Mouse (Mus musculus) layer of hippocampus, postnatal 10 days (tissue): ENCODE data around the gene Meis1. TPM values are rescaled to one million over a fixed set of nuclear protein-coding genes. Genes with fewer than 3 reads are reported as not detected.

Experiments used
- DNase-seq, 2 experiments: peaks; one replicate each; pipeline ENCODE4 v3.0.0; 2021; ENCODE audit warnings: low spot score in 2 of 2
- total RNA-seq, 2 experiments: library from RNA; stranded (reverse); gene quantifications; 2 replicates each; pipeline ENCODE4 v1.2.3; 2021

Meis1 gene
- total RNA-seq, 2 experiments from 2014 or later: 1.8 to 2.2 TPM

GRCm38 (mm10) chr11:18953892-18954291 lies 64.9 kb downstream of the Meis1 start:
- DNase-seq: no peak

- DNase-seq: no peak
Observed at GRCm38 (mm10) chr11:18948600-18949295, 70.0 kb downstream of the Meis1 start.

- no peak for DNase-seq
Observed at GRCm38 (mm10) chr11:18947434-18947833, 71.4 kb downstream of the Meis1 start.

DNA sequence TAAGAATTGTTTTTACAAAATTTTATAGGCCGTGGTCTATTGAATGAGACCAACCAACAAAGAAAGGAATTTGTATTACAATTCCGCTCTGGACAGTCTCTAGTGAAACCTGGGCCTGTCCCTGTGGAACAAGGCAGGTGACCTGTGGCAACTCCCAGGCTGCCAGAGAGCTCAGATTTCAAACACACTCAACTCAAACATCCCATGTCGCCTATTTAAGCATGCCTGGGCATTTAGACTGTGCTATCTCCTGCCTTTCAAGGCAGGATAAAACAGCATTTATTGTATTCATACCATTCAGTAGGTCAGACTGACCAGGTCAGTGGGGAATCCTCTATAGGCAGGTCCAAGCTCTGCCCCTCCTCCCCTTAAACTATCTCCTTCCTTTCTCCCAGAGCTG lies 73.0 kb downstream of the Meis1 start:
- no peak for DNase-seq

DNA sequence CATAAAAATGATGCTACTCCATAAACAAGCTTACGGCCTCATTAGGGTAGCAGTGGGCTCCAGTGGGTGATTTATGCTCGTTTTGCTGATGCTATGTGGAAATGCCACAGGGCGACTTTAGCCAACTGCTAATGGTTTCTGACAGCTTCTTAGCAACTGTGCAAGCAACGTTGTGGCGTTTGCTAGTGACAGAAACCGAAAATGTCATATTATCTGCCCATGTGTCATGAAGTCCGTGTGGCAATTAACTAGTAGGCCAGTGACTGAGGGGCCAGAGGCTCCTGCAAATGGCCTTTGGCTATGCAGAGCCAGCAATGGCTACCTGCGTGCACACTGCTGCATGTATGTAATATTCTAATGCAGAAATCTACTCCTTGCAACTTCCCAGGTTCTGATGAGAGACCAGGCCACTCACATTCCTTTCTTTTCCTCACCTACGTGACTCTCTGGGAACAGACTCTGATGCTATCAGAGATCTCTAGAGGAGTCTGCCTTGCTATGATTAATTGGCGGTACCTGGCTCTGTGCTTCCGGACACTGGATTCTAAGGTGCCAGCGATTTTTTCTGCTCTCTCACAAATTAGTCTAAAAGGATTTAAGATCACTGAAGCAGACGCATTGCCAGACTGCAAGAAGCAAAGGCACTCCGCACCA lies 73.7 kb downstream of the Meis1 start:
- no peak for DNase-seq

GRCm38 (mm10) chr11:18944209-18944608 lies 74.6 kb downstream of the Meis1 start:
- no peak for DNase-seq

- DNase-seq: no peak
Observed at GRCm38 (mm10) chr11:18942990-18943389, 75.8 kb downstream of the Meis1 start.

DNA sequence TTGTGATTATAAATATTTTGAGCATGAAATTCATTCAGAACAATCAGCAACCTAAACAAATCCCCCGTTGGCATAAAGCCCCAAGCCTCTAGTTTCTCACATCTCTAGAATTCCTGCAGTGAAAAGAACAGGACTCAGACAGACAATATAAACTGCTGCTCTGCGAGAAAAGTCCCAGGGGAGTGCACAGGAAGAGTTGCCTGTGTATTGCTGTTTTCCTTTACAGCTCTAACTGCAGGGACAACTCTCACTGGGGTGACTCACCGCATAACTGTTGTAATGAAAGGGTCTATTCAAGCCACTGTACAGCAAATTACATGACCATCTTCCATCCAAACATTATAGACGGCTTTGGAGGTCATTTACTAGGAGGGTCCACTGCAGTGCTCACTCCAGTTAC lies 77.9 kb downstream of the Meis1 start:
- no peak for DNase-seq

GRCm38 (mm10) chr11:18934921-18935320 lies 83.9 kb downstream of the Meis1 start:
- DNase-seq: no peak

DNA sequence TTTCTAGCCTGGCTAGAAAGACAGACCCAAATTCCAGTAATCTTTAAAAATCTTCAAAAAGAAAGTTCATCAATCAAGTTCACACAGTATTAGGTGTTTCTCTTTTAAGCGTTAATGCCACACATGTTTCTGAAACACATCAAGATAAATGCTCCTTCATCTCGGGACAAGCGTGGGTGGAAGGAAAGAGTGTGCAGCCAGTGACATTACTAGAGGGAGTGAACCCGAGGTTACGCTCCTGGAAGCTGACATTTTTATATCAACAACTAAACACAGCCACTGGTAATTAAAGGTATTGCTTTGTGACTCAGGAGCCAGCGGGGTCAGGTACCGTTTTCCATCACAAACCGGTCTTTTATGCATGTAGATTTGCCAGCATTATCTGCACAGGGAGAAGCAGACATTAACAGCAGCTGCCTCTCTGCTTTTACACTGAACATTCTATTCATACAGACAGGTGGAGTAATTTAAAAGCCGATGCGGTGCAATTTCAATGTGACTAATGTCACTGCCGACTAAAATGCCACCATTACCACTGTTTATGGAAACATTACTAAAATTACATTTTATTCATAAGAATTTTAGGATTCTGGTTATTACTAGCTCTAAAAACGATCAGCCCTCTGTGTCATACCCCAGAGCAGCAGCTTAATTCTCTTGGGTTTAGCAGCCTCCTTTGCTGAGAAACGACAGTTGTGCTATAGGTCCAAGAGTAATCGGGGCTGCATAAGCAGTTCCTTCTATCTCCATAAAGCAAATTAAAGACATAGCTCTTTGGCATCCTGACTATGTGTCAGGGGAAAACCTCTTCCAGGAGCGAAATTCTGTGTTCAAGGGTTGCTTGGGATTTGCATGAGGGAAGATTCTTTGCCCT lies 87.5 kb downstream of the Meis1 start:
- no peak for DNase-seq

DNA sequence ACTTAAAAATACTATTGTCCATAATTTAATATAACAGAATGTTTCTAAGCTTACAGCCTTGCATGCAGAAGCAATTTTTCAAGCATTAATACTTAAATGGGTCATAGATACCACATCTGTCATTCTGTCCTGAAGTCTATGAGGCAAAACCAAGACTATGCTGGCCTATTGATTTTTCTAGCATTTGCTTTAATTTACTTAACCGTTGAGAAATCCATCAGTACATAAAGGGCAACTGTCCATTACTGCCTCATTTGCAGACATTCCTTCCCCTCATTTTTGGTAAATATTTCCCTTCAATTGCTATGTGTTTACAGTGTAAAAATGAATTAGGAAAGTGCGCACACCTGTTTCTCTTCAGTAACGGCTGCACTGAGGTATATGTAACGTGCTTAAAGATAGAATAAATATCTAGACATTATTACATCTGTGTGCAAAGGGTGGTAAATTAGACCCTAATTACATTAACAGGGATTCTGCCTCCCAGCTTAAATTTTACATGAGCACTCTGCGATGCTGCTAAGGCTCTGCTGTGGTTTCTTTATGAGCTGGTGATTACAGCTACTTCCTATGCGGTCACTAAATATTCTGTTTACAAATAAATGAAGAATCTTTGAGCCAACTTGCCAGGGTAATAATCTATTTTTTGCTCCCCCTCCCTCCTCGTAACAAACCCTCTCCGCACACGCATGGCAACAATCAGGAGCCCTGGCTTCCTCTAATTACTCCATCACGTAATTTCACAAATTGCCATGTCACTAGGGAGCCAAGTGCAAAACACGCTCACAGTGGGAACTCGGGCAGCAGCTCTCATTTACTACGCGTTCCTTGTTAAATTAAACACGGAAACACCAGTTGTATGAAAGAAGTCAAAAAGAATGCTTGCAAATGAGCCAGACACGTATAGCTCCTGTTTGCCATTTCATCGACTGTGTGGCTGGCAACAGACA lies 88.7 kb downstream of the Meis1 start:
- no peak for DNase-seq

GRCm38 (mm10) chr11:18927351-18927750 lies 91.4 kb downstream of the Meis1 start:
- no peak for DNase-seq

DNA sequence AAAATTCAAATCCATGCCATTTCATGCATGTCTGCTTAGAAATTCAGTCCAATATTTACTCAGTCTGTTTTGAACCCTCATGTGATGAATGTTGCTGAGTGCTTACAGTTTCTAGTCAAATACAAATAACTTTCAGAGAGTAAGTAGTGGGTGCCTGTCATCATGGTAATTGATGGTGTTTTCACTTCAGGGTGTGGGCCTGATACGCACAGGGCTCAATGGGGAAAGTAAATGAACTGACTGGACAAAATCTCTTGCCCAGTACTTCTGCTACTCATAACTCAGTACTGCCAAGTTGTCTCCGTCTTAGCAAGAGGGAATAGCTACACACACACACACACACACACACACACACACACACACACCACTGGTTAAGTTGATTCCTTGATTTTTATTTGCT lies 92.0 kb downstream of the Meis1 start:
- no peak for DNase-seq

DNA sequence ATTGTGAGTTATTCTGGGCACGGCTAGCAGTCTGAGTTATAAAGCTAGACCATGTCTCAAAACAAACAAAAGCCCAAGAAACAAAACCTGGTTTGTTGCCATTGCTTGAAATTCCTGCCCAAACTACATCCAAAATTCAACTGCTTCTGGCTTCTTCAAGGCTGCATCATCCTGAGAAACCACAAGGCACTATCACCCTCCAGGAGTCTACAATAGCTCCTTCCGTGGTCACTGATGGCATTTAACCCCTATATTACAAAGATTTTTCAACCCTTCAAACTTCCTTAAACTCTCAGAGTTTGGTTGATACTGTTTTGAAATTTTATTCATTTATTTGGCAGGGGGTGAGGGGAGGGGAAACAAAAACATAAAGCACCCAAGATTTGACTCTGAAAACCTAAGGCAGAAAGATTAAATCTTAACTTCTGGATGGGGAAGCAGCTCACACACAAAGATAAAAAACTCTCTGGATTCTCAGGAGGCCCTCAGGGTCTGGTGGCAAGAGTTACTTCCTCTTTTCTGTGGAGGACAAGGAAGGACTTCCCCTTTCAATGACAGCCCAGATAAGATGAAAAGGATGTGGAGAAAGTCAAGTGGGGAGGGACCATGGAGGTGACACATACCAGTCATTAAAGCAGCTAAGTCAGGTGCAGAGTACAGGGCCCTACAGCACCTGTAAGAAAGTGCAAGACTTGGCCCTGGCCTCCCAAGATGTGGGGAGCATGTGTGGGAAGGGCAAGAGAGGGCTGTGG lies 94.0 kb downstream of the Meis1 start:
- DNase-seq: no peak

- no peak for DNase-seq
Observed at GRCm38 (mm10) chr11:18923274-18923673, 95.5 kb downstream of the Meis1 start.

DNA sequence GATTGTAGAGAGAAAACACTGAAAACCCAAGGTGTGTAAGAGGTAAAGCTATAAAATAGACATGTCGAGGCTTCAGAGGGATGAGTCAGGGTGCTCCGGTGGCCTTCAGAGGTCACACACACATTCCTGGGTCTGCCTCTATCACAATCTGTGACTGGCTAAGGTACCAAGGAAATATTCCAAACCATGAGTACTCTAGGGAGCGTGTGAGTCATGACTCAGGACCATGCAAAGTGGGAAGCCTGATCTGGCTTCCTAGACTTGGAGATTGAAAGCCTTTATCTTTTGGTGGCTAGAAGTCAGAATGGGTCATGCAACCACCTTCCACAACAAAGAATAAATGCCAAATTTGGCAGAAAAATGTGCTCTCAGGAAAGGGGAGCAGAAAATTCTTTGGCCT lies 98.1 kb downstream of the Meis1 start:
- no peak for DNase-seq

DNA sequence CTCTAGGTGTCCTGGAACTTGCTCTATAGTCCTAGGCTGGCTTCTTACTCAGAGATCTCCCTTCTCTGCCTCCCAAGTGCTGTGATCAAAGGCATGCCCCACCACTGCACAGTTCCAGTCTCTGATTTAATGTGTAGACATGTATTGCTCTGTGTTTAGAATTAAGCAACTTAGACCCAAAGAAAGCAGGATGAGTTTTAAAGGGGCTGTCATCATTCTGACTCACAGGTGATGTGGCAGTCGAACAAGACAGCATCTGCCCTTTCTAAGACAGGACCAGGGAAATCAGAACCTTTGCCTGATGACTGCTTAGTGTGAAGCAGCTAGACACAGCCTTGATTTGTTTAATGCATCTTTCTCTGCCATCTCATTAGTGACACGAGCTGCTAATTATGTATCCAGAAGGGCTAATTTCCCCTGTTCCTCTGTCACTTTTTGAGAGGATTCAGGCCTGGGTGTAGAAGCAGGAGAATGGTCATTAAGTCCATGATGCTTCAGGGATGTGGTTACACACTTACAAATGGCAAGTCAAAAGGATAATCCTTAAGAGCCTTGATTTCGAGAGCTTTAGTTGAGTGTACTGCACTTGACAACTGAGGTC lies 99.5 kb downstream of the Meis1 start:
- DNase-seq: no peak

- DNase-seq: no peak
Observed at GRCm38 (mm10) chr11:18917887-18918286, 100.9 kb downstream of the Meis1 start.

DNA sequence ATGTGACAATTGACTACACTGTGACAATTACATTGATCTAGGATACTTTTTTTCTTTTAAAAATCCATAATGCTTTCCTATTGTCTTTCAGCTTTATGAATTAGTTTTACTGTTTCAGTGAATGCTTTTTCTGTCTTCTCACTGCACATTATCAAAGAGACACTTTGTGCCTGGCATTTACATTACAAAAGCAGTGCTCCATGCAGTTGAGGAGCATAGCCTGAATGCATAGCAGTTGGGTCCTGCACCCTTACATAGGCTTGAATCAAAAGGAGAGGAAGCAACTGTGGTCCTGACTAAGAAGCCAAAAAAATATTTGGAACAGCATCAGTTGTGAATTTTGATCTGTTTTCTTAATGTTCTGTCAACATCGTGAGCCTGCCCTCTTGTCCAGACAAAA lies 105.5 kb downstream of the Meis1 start:
- no peak for DNase-seq
